Mouse (Mus musculus) erythroblast, adult 5-6 weeks (primary cell): ENCODE results near the gene Bco2. TPM values are rescaled to one million over a fixed set of nuclear protein-coding genes. Genes with fewer than 3 reads are reported as not detected.

ENCODE experiments used
- ATAC-seq: replicated peaks from 2 replicates; pipeline ENCODE4 v1.8.0; 2016; ENCODE audit warnings: moderate number of reproducible peaks, mild to moderate bottlenecking, moderate TSS enrichment, inconsistent platforms; ENCODE audit not compliant: poor library complexity, low FRiP score, severe bottlenecking
- total RNA-seq, 2 experiments: library from RNA; stranded (forward) in 1 of 2; stranded (reverse) in 1 of 2; fragments of 150-400 nt in 1 of 2; fragments of 200-764, 138-1000 nt in 1 of 2; gene quantifications; 2 replicates each; pipeline versions ENCODE4 v1.2.3 to v1.2.4; 2015 to 2017; ENCODE audit warnings: low replicate concordance in 2 of 2

Bco2 gene
- total RNA-seq, 2 experiments from 2014 or later = 0.17 to 1.7 TPM

DNA sequence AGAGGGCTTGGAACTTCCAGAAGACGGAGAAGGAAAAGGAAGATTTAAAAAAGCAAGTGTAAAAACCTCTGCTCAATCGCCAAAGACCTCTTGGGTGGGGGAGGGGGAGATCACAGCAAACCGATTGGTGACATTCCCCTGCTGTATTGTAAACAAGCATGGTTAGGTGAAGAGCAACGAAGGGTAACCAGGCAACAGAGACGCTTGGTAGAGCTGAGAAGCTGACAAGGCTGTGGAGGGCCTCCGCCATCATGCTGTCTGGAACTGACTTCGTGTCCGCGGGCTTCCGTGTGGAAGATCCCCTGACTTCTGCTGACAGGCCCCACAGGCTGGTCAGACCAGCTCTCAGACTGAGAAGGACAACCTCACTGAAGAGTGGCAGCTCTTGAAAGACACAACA, 69.5 kb downstream of the Bco2 start:
- ATAC-seq = no peak

Other genes with a start within 250 kb of the Bco2 start
- gene Rpl10-ps3, start 210.2 kb downstream of the Bco2 start, total RNA-seq (2015; ENCODE audit: low replicate concordance) = 286 and 303 TPM in 2 replicates
- 66.1 and 101 TPM in 2 replicates for gene Rpl10-ps3, start 210.2 kb downstream of the Bco2 start, total RNA-seq (2017; ENCODE audit: low replicate concordance)
- gene Plet1, start 60.7 kb downstream of the Bco2 start, total RNA-seq (2015; ENCODE audit: low replicate concordance) = not detected in 2 replicates
- gene Plet1, start 60.7 kb downstream of the Bco2 start, total RNA-seq (2017; ENCODE audit: low replicate concordance) = not detected in 2 replicates
- gene Pts, start 26.5 kb downstream of the Bco2 start, total RNA-seq (2015; ENCODE audit: low replicate concordance) = 16.3 and 20.5 TPM in 2 replicates
- 15.8 and 19.4 TPM in 2 replicates for gene Pts, start 26.5 kb downstream of the Bco2 start, total RNA-seq (2017; ENCODE audit: low replicate concordance)
- 21.5 TPM in 1 of 2 replicates, not detected in the other for gene Il18, start 354 bp downstream of the Bco2 start, total RNA-seq (2015; ENCODE audit: low replicate concordance)
- 2.4 and 3.7 TPM in 2 replicates for gene Il18, start 354 bp downstream of the Bco2 start, total RNA-seq (2017; ENCODE audit: low replicate concordance)
- gene Tex12, start 6.1 kb upstream of the Bco2 start, total RNA-seq (2015; ENCODE audit: low replicate concordance) = not detected in 2 replicates
- gene Tex12, start 6.1 kb upstream of the Bco2 start, total RNA-seq (2017; ENCODE audit: low replicate concordance) = not detected in 2 replicates
- gene Sdhd, start 48.6 kb upstream of the Bco2 start, total RNA-seq (2015; ENCODE audit: low replicate concordance) = 50.0 and 63.1 TPM in 2 replicates
- gene Sdhd, start 48.6 kb upstream of the Bco2 start, total RNA-seq (2017; ENCODE audit: low replicate concordance) = 26.2 and 57.2 TPM in 2 replicates
- gene Timm8b, start 48.7 kb upstream of the Bco2 start, total RNA-seq (2015; ENCODE audit: low replicate concordance) = 21.1 and 27.1 TPM in 2 replicates
- gene Timm8b, start 48.7 kb upstream of the Bco2 start, total RNA-seq (2017; ENCODE audit: low replicate concordance) = 27.5 and 70.9 TPM in 2 replicates
- gene Pih1d2, start 62.1 kb upstream of the Bco2 start, total RNA-seq (2015; ENCODE audit: low replicate concordance) = not detected in 2 replicates
- 0.42 and 1.0 TPM in 2 replicates for gene Pih1d2, start 62.1 kb upstream of the Bco2 start, total RNA-seq (2017; ENCODE audit: low replicate concordance)
- gene Nkapd1, start 62.3 kb upstream of the Bco2 start, total RNA-seq (2015; ENCODE audit: low replicate concordance) = 9.0 and 15.3 TPM in 2 replicates
- 5.3 and 7.2 TPM in 2 replicates for gene Nkapd1, start 62.3 kb upstream of the Bco2 start, total RNA-seq (2017; ENCODE audit: low replicate concordance)
- 16.7 and 19.8 TPM in 2 replicates for gene Dlat, start 104.6 kb upstream of the Bco2 start, total RNA-seq (2015; ENCODE audit: low replicate concordance)
- gene Dlat, start 104.6 kb upstream of the Bco2 start, total RNA-seq (2017; ENCODE audit: low replicate concordance) = 6.7 and 16.4 TPM in 2 replicates
- gene Dixdc1, start 184.3 kb upstream of the Bco2 start, total RNA-seq (2015; ENCODE audit: low replicate concordance) = not detected in 2 replicates
- 0.68 TPM in 1 of 2 replicates, not detected in the other for gene Dixdc1, start 184.3 kb upstream of the Bco2 start, total RNA-seq (2017; ENCODE audit: low replicate concordance)
- not detected in 2 replicates for gene 2310030G06Rik, start 191.4 kb upstream of the Bco2 start, total RNA-seq (2015; ENCODE audit: low replicate concordance)
- gene 2310030G06Rik, start 191.4 kb upstream of the Bco2 start, total RNA-seq (2017; ENCODE audit: low replicate concordance) = not detected in 2 replicates
- not detected in 2 replicates for gene Cryab, start 196.1 kb upstream of the Bco2 start, total RNA-seq (2015; ENCODE audit: low replicate concordance)
- gene Cryab, start 196.1 kb upstream of the Bco2 start, total RNA-seq (2017; ENCODE audit: low replicate concordance) = not detected in 2 replicates
- gene Hspb2, start 197.2 kb upstream of the Bco2 start, total RNA-seq (2015; ENCODE audit: low replicate concordance) = not detected in 2 replicates
- gene Hspb2, start 197.2 kb upstream of the Bco2 start, total RNA-seq (2017; ENCODE audit: low replicate concordance) = not detected in 2 replicates
- 2.5 and 5.8 TPM in 2 replicates for gene Fdxacb1, start 213.1 kb upstream of the Bco2 start, total RNA-seq (2015; ENCODE audit: low replicate concordance)
- 2.2 and 3.5 TPM in 2 replicates for gene Fdxacb1, start 213.1 kb upstream of the Bco2 start, total RNA-seq (2017; ENCODE audit: low replicate concordance)
- 46.1 and 60.4 TPM in 2 replicates for gene Alg9, start 219.8 kb upstream of the Bco2 start, total RNA-seq (2015; ENCODE audit: low replicate concordance)
- gene Alg9, start 219.8 kb upstream of the Bco2 start, total RNA-seq (2017; ENCODE audit: low replicate concordance) = 18.0 and 28.7 TPM in 2 replicates
- gene 1110032A03Rik, start 220.3 kb upstream of the Bco2 start, total RNA-seq (2015; ENCODE audit: low replicate concordance) = 30.6 and 50.6 TPM in 2 replicates
- 38.8 and 44.6 TPM in 2 replicates for gene 1110032A03Rik, start 220.3 kb upstream of the Bco2 start, total RNA-seq (2017; ENCODE audit: low replicate concordance)